Mouse (Mus musculus) myocyte (in vitro differentiated cells): ENCODE data around the gene Otud7b.

Experiments used
- CEBPB ChIP-seq: IDR thresholded peaks from 2 replicates; pipeline ENCODE4 v1.6.1; 2011; ENCODE audit warnings: mild to moderate bottlenecking, moderate library complexity; ENCODE audit not compliant: poor library complexity, insufficient read depth, severe bottlenecking
- E2F4 ChIP-seq: IDR thresholded peaks from one replicate; pipeline ENCODE4 v1.6.1; 2011; ENCODE audit warnings: mild to moderate bottlenecking, control low read depth, moderate library complexity; ENCODE audit not compliant: insufficient read depth
- MAX ChIP-seq: IDR thresholded peaks from one replicate; pipeline ENCODE4 v1.6.1; 2011; ENCODE audit warnings: low read depth, mild to moderate bottlenecking, control low read depth
- MYOD1 ChIP-seq, 3 experiments: IDR thresholded peaks; one replicate each; pipeline ENCODE4 v1.6.1; 2011; ENCODE audit warnings: control low read depth in 2 of 3, low read depth in 2 of 3, mild to moderate bottlenecking in 2 of 3, moderate library complexity in 1 of 3; ENCODE audit not compliant: insufficient read length in 2 of 3, control insufficient read depth in 1 of 3
- MYOG ChIP-seq, 3 experiments: IDR thresholded peaks; one replicate each; pipeline ENCODE4 v1.6.1; 2011; ENCODE audit warnings: control low read depth in 2 of 3, low read depth in 2 of 3, mild to moderate bottlenecking in 2 of 3; ENCODE audit not compliant: insufficient read length in 2 of 3, control insufficient read depth in 1 of 3, insufficient read depth in 1 of 3
- POLR2A ChIP-seq: IDR thresholded peaks from one replicate; pipeline ENCODE4 v1.6.1; 2011; ENCODE audit warnings: low read depth, mild to moderate bottlenecking, control low read depth, moderate library complexity; ENCODE audit not compliant: insufficient read length
- POLR2AphosphoS2 ChIP-seq: IDR thresholded peaks from one replicate; pipeline ENCODE4 v1.6.1; 2011; ENCODE audit warnings: low read depth, control low read depth; ENCODE audit not compliant: insufficient read length
- SRF ChIP-seq: IDR thresholded peaks from one replicate; pipeline ENCODE4 v1.6.1; 2011; ENCODE audit warnings: low read depth; ENCODE audit not compliant: control insufficient read depth, insufficient read length
- TCF12 ChIP-seq: IDR thresholded peaks from one replicate; pipeline ENCODE4 v1.6.1; 2011; ENCODE audit warnings: mild to moderate bottlenecking, control low read depth; ENCODE audit not compliant: poor library complexity, insufficient read depth, severe bottlenecking
- TCF3 ChIP-seq: IDR thresholded peaks from one replicate; pipeline ENCODE4 v1.6.1; 2011; ENCODE audit warnings: low read depth, control low read depth; ENCODE audit not compliant: insufficient read length
- USF1 ChIP-seq: IDR thresholded peaks from one replicate; pipeline ENCODE4 v1.6.1; 2011; ENCODE audit warnings: low read depth, mild to moderate bottlenecking, control low read depth, moderate library complexity

GRCm38 (mm10) chr3:96064217-96064616 is 40.1 kb upstream of the Otud7b start:
- TF ChIP-seq POLR2A (no peak), USF1 (no peak), MYOD1 (IDR thresholded peaks at IDR 0.05; ENCODE audit: control insufficient read depth in 1 of 3, insufficient read length in 2 of 3, low read depth in 2 of 3) (no peak), TCF12 (no peak), MYOG (IDR thresholded peaks at IDR 0.05; ENCODE audit: control insufficient read depth in 1 of 3, insufficient read depth in 1 of 3, insufficient read length in 2 of 3, low read depth in 2 of 3) (no peak), SRF (no peak), POLR2AphosphoS2 (no peak), E2F4 (no peak), MAX (no peak), TCF3 (no peak), CEBPB (no peak)
